Mouse (Mus musculus) CH12.LX (cell line): Measurements from ENCODE around the gene Frmd8. TPM values are rescaled to one million over a fixed set of nuclear protein-coding genes. Genes with fewer than 3 reads are reported as not detected.

Experiments
- DNase-seq: peaks from one replicate; pipeline ENCODE4 v3.0.0-alpha.2; 2013; ENCODE audit errors: extremely low read depth
- H3K27ac ChIP-seq: 2 replicates; pipeline ENCODE4 v1.5.1; 2012; ENCODE audit warnings: low read depth, mild to moderate bottlenecking, control low read depth, moderate library complexity; ENCODE audit not compliant: insufficient read depth
- H3K27me3 ChIP-seq: replicated peaks from 2 replicates; pipeline ENCODE3; 2012; ENCODE audit warnings: inconsistent platforms
- H3K36me3 ChIP-seq, 2 experiments: replicated peaks in 1 of 2; 2 replicates each; pipeline versions ENCODE3 to v1.6.1; 2012; ENCODE audit warnings: inconsistent platforms in 1 of 2, low read length in 1 of 2, mild to moderate bottlenecking in 1 of 2, mixed read lengths in 1 of 2, moderate library complexity in 1 of 2; ENCODE audit not compliant: control insufficient read depth in 1 of 2, insufficient read depth in 1 of 2
- H3K4me1 ChIP-seq, 2 experiments: 2 replicates each; pipeline ENCODE4 v1.6.1; 2012; ENCODE audit warnings: inconsistent platforms in 1 of 2, moderate library complexity in 1 of 2; ENCODE audit not compliant: insufficient read depth in 2 of 2, control insufficient read depth in 1 of 2
- H3K4me2 ChIP-seq: 2 replicates; pipeline ENCODE4 v1.6.1; 2012; ENCODE audit warnings: low read depth, mild to moderate bottlenecking, control low read depth; ENCODE audit not compliant: poor library complexity, insufficient read depth, severe bottlenecking
- H3K4me3 ChIP-seq, 3 experiments: fragments of 150-350 bp in 1 of 3; sonication (generic) in 1 of 3; replicated peaks in 1 of 3; 2 replicates each; pipeline versions ENCODE3 to v1.5.1; 2011 to 2012; ENCODE audit warnings: low read depth in 2 of 3, low read length in 2 of 3, mild to moderate bottlenecking in 2 of 3, moderate library complexity in 2 of 3, control low read depth in 1 of 3, improper control_type of control experiment in 1 of 3, inconsistent platforms in 1 of 3, mixed read lengths in 1 of 3; ENCODE audit not compliant: poor library complexity in 1 of 3
- H3K79me2 ChIP-seq: replicated peaks from 2 replicates; pipeline ENCODE4 v1.6.1; 2012; ENCODE audit warnings: mild to moderate bottlenecking, moderate library complexity; ENCODE audit not compliant: control insufficient read depth, poor library complexity, insufficient read depth, severe bottlenecking; ENCODE audit errors: extremely low read depth
- H3K9ac ChIP-seq: 2 replicates; pipeline ENCODE4 v1.6.1; 2012; ENCODE audit warnings: low read depth, mild to moderate bottlenecking, control low read depth, moderate library complexity; ENCODE audit not compliant: insufficient read depth
- H3K9me3 ChIP-seq: replicated peaks from 2 replicates; pipeline ENCODE3; 2012; ENCODE audit warnings: low read length, inconsistent platforms, mixed read lengths
- BHLHE40 ChIP-seq: IDR thresholded peaks from 2 replicates; pipeline ENCODE4 v1.6.1; 2011; ENCODE audit warnings: mild to moderate bottlenecking, low read depth, low read length, improper control_type of control experiment
- CHD1 ChIP-seq: IDR thresholded peaks from 2 replicates; pipeline ENCODE4 v1.6.1; 2012; ENCODE audit warnings: low read depth, low read length, improper control_type of control experiment, inconsistent platforms
- CHD2 ChIP-seq: IDR thresholded peaks from 2 replicates; pipeline ENCODE4 v1.6.1; 2011; ENCODE audit warnings: low read length, improper control_type of control experiment
- CTCF ChIP-seq, 2 experiments: IDR thresholded peaks in 1 of 2; conservative IDR thresholded peaks in 1 of 2; 2 replicates each; pipeline ENCODE4 v1.5.1; 2011 to 2012; ENCODE audit warnings: low read depth in 2 of 2, low read length in 2 of 2, improper control_type of control experiment in 1 of 2, inconsistent platforms in 1 of 2, mild to moderate bottlenecking in 1 of 2, moderate library complexity in 1 of 2
- E2F4 ChIP-seq: IDR thresholded peaks from 2 replicates; pipeline ENCODE4 v1.6.1; 2011; ENCODE audit warnings: low read depth, low read length, improper control_type of control experiment; ENCODE audit not compliant: insufficient replicate concordance
- EP300 ChIP-seq: IDR thresholded peaks from 2 replicates; pipeline ENCODE4 v1.6.1; 2011; ENCODE audit warnings: low read length, improper control_type of control experiment
- ETS1 ChIP-seq: conservative IDR thresholded peaks from 2 replicates; pipeline ENCODE4 v1.6.1; 2012; ENCODE audit warnings: low read depth, mild to moderate bottlenecking, inconsistent platforms, low read length, improper control_type of control experiment, moderate library complexity
- HCFC1 ChIP-seq: IDR thresholded peaks from 2 replicates; pipeline ENCODE4 v1.6.1; 2012; ENCODE audit warnings: low read depth, mild to moderate bottlenecking, inconsistent platforms, low read length, improper control_type of control experiment
- IRF4 ChIP-seq: IDR thresholded peaks from 2 replicates; pipeline ENCODE4 v1.6.1; 2014; ENCODE audit warnings: low read depth, mild to moderate bottlenecking, inconsistent platforms, low read length, improper control_type of control experiment
- JUND ChIP-seq: conservative IDR thresholded peaks from 2 replicates; pipeline ENCODE4 v1.6.1; 2011; ENCODE audit warnings: low read depth, low read length, improper control_type of control experiment
- KAT2A ChIP-seq: IDR thresholded peaks from 2 replicates; pipeline ENCODE4 v1.6.1; 2012; ENCODE audit warnings: low read length, improper control_type of control experiment, inconsistent platforms; ENCODE audit not compliant: insufficient replicate concordance
- MAFK ChIP-seq: IDR thresholded peaks from 2 replicates; pipeline ENCODE4 v1.6.1; 2011; ENCODE audit warnings: low read length, improper control_type of control experiment; ENCODE audit not compliant: insufficient replicate concordance
- MAX ChIP-seq: IDR thresholded peaks from 2 replicates; pipeline ENCODE4 v1.6.1; 2011; ENCODE audit warnings: low read length, improper control_type of control experiment
- MAZ ChIP-seq: IDR thresholded peaks from 2 replicates; pipeline ENCODE4 v1.6.1; 2012; ENCODE audit warnings: low read depth, mild to moderate bottlenecking, inconsistent platforms, low read length, improper control_type of control experiment, moderate library complexity
- MEF2A ChIP-seq: IDR thresholded peaks from 2 replicates; pipeline ENCODE4 v1.6.1; 2014; ENCODE audit warnings: low read depth, mild to moderate bottlenecking, inconsistent platforms, low read length, improper control_type of control experiment, borderline replicate concordance
- MXI1 ChIP-seq: IDR thresholded peaks from 2 replicates; pipeline ENCODE4 v1.6.1; 2011; ENCODE audit warnings: mild to moderate bottlenecking, low read depth, low read length, improper control_type of control experiment
- MYC ChIP-seq: IDR thresholded peaks from 2 replicates; pipeline ENCODE4 v1.6.1; 2011; ENCODE audit warnings: low read depth, mild to moderate bottlenecking, improper control_type of control experiment, low read length
- NRF1 ChIP-seq: IDR thresholded peaks from 2 replicates; pipeline ENCODE4 v1.6.1; 2014; ENCODE audit warnings: low read depth, mild to moderate bottlenecking, inconsistent platforms, low read length, improper control_type of control experiment, moderate library complexity
- PAX5 ChIP-seq: IDR thresholded peaks from 2 replicates; pipeline ENCODE4 v1.6.1; 2012; ENCODE audit warnings: low read length, inconsistent platforms, mixed read lengths
- POLR2A ChIP-seq: IDR thresholded peaks from 2 replicates; pipeline ENCODE4 v1.6.1; 2011; ENCODE audit warnings: low read depth, mild to moderate bottlenecking, improper control_type of control experiment, low read length
- POLR2AphosphoS2 ChIP-seq: IDR thresholded peaks from 2 replicates; pipeline ENCODE4 v1.6.1; 2011; ENCODE audit warnings: low read depth, low read length, improper control_type of control experiment
- RAD21 ChIP-seq: IDR thresholded peaks from 2 replicates; pipeline ENCODE4 v1.6.1; 2011; ENCODE audit warnings: low read depth, mild to moderate bottlenecking, low read length, improper control_type of control experiment, moderate library complexity
- RCOR1 ChIP-seq: conservative IDR thresholded peaks from 2 replicates; pipeline ENCODE4 v1.6.1; 2012; ENCODE audit warnings: low read depth, mild to moderate bottlenecking, inconsistent platforms, low read length, improper control_type of control experiment
- SIN3A ChIP-seq: IDR thresholded peaks from 2 replicates; pipeline ENCODE4 v1.6.1; 2012; ENCODE audit warnings: low read length, improper control_type of control experiment, inconsistent platforms
- SMC3 ChIP-seq: IDR thresholded peaks from 2 replicates; pipeline ENCODE4 v1.6.1; 2011; ENCODE audit warnings: low read depth, low read length, improper control_type of control experiment
- TBP ChIP-seq: conservative IDR thresholded peaks from 2 replicates; pipeline ENCODE4 v1.6.1; 2011; ENCODE audit warnings: low read depth, low read length, improper control_type of control experiment
- TCF12 ChIP-seq: IDR thresholded peaks from 2 replicates; pipeline ENCODE4 v1.6.1; 2014; ENCODE audit warnings: low read depth, mild to moderate bottlenecking, inconsistent platforms, low read length, improper control_type of control experiment
- UBTF ChIP-seq: IDR thresholded peaks from 2 replicates; pipeline ENCODE4 v1.6.1; 2012; ENCODE audit warnings: low read depth, mild to moderate bottlenecking, inconsistent platforms, low read length, improper control_type of control experiment, moderate library complexity
- USF2 ChIP-seq: conservative IDR thresholded peaks from 2 replicates; pipeline ENCODE4 v1.6.1; 2011; ENCODE audit warnings: low read depth, low read length, improper control_type of control experiment
- ZC3H11A ChIP-seq: IDR thresholded peaks from 2 replicates; pipeline ENCODE4 v1.6.1; 2012; ENCODE audit warnings: low read depth, mild to moderate bottlenecking, inconsistent platforms, low read length, improper control_type of control experiment
- ZKSCAN1 ChIP-seq: IDR thresholded peaks from 2 replicates; pipeline ENCODE4 v1.6.1; 2012; ENCODE audit warnings: low read depth, inconsistent platforms, low read length, improper control_type of control experiment, borderline replicate concordance
- ZMIZ1 ChIP-seq: IDR thresholded peaks from 2 replicates; pipeline ENCODE4 v1.6.1; 2012; ENCODE audit warnings: low read depth, mild to moderate bottlenecking, inconsistent platforms, low read length, improper control_type of control experiment
- ZNF384 ChIP-seq: IDR thresholded peaks from 2 replicates; pipeline ENCODE4 v1.6.1; 2012; ENCODE audit warnings: low read depth, low read length, improper control_type of control experiment, inconsistent platforms
- dilution Hi-C: fragments of 300-500 bp; cut with MboI; formaldehyde crosslinking; loops from 2 replicates; pipeline ENCODE4 v1.14.3; 2020; ENCODE audit warnings: low sequenced_read_pairs; ENCODE audit not compliant: extremely low pct_unique_long_range_greater_than_20kb, extremely low pct_ligation_motif_present
- in situ Hi-C: fragments of 300-500 bp; cut with MboI; formaldehyde crosslinking; loops from 3 replicates; pipeline ENCODE4 v1.14.3; 2019; ENCODE audit warnings: low sequenced_read_pairs, low pct_ligation_motif_present, low pct_unique_long_range_greater_than_20kb, mixed read lengths
- polyA plus RNA-seq: library from polyadenylated mRNA; unstranded; fragments of >175 nt; gene quantifications from 2 replicates; pipeline ENCODE4 v1.2.1, GENCODE M21; 2012; ENCODE audit warnings: low read depth; ENCODE audit not compliant: insufficient read length
- total RNA-seq, 2 experiments: library from RNA; depleted of rRNA; stranded (reverse); fragments of 300-350 nt in 1 of 2; fragments of >200 nt in 1 of 2; gene quantifications; 2 replicates each; pipeline ENCODE4 v1.2.3; 2012 to 2014

The Frmd8 gene
- total and polyA plus RNA-seq, 3 experiments: 13.5 to 30.7 (median 25.2) TPM

GRCm38 (mm10) chr19:5848826-5849672, 26.0 kb downstream of the Frmd8 start:
- Histone ChIP-seq H3K27me3 (no peaks in the 10 kb centered on the region), H3K27ac (peak overlapping the region; percentile 96), H3K36me3 (peaks cover 21 to 33% of the 10 kb centered on the region in 2 experiments), H3K4me3 (peak overlapping the region; percentile 56 to 61 (median 59)), H3K4me1 (peaks cover 2 to 40% of the 10 kb centered on the region in 2 experiments; a peak in 3 of 4 replicates), H3K9me3 (no peaks in the 10 kb centered on the region), H3K9ac (peak overlapping the region; percentile 89), H3K4me2 (peak overlapping the region; percentile 59), H3K79me2 (peaks cover 16% of the 10 kb centered on the region)
- DNase-seq: peak; percentile 75
- TF ChIP-seq TBP (0 out of 2 replicates have a peak, but pooled peaks have one; percentile 37), MAFK (0 out of 2 replicates have a peak, but pooled peaks have one; percentile 9), CHD1 (peak; percentile 44; the same call in 1 of the 2 replicates), UBTF (peak; percentile 67; the same call in 1 of the 2 replicates), ZNF384 (no peak), MXI1 (peak; percentile 52), IRF4 (0 out of 2 replicates have a peak, but pooled peaks have one; percentile 28), CHD2 (no peak; the same call in none of the 2 replicates), MEF2A (peak; percentile 49; the same call in 1 of the 2 replicates), NRF1 (no peak), USF2 (no peak), KAT2A (no peak), SIN3A (no peak; the same call in none of the 2 replicates), PAX5 (no peak), MAZ (peak; percentile 52), ZC3H11A (no peak), TCF12 (peak; percentile 73; the same call in 1 of the 2 replicates), CTCF (conservative IDR thresholded peaks at IDR 0.05 in 1 of 2, IDR thresholded peaks at IDR 0.05 in 1 of 2; ENCODE audit: low read depth in 2 of 2, low read length in 2 of 2) (no peak), POLR2A (peak; percentile 62), JUND (no peak), ZMIZ1 (peak; percentile 79), RCOR1 (peak; percentile 73; the same call in 1 of the 2 replicates), ETS1 (no peak; the same call in none of the 2 replicates), MYC (0 out of 2 replicates have a peak, but pooled peaks have one; percentile 12), SMC3 (0 out of 2 replicates have a peak, but pooled peaks have one; percentile 16), RAD21 (no peak), HCFC1 (0 out of 2 replicates have a peak, but pooled peaks have one; percentile 19), E2F4 (no peak), POLR2AphosphoS2 (peak; percentile 72; the same call in 1 of the 2 replicates), EP300 (no peak), BHLHE40 (peak; percentile 75), ZKSCAN1 (no peak), MAX (0 out of 2 replicates have a peak, but pooled peaks have one; percentile 8)
- in situ Hi-C loops: loop anchor here (5.0 kb wide), 1 partner anchor 57 kb away; no protein-coding TSS in a partner anchor
- dilution Hi-C loops: no loop called here
